Mouse (Mus musculus) bone marrow macrophage, adult 2 months (primary cell): ENCODE data around the gene Rnf141.

Source experiments
- CTCF ChIP-seq: IDR thresholded peaks from 2 replicates; pipeline ENCODE4 v1.5.1; 2012; ENCODE audit warnings: low read depth, mild to moderate bottlenecking, low read length, moderate library complexity
- POLR2A ChIP-seq: IDR thresholded peaks from 2 replicates; pipeline ENCODE4 v1.6.1; 2012; ENCODE audit warnings: mild to moderate bottlenecking, low read depth, low read length, borderline replicate concordance

DNA sequence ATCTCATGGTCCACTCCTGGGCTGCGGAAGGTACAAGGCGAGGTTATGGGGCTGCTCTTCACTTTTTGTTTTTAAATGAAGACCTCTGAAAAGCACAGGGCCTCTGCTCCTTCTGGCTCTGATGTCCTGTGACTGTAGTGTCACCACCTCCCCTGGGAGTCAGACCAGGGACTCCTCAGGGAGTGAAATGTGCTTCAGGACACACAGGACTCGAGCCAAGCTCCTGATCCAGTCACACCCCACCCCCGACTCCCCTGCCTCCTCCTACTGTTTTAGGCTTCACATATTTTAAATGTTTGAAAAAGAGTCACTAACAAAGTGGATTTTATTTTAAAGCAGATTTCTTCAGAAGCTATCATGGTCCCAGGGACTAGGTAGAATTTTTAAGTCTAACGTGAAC, 32.7 kb downstream of the Rnf141 start:
- TF ChIP-seq CTCF (no peak), POLR2A (no peak)
